Mouse (Mus musculus): ENCODE data around the gene Tsc2. TPM values are rescaled to one million over a fixed set of nuclear protein-coding genes. Genes with fewer than 3 reads are reported as not detected.

The Tsc2 gene
- polyA plus RNA-seq, 1 experiment from 2014 or later = 59.3 TPM

DNA sequence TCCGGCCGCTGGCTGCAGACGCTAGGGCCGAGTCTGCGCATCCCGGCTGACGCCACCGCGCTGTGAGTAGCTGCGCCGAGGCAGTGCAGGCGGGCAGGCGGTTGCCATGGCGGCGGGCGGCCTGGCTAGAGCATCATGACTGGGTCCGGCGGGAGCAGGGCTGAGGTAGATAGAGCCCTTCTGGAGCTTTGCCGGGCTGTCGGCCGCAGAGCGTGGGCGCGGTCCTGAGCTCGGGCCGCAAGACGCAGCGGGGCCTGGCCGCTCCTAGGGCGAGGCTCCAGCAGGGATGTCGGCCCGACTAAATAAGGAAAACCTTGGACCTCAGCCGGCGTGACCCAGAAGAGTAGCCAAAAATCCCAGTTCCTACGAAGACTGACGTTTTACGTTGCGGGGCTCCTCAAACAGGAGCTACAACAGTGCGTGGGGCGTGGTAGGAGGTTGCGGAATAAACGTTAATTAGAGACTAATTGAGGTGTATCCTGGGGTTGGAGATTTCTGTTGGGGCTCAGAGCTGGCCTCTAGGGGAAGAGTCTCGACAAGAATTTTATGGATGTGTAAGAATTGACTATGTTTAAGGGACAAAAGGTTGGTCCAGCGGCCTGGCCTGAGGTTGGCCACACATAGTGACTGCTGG, 81.9 kb downstream of the Tsc2 start:
- H3K4me2 ChIP-seq (ENCODE audit: low read length) = peak overlapping the region; percentile 79
- under 1% methylated on average over 44 of the region's 44 CpGs for WGBS
- H3K9me3 ChIP-seq (ENCODE audit: control insufficient read depth, low read length) = no peaks in the 10 kb centered on the region
- H3K9ac ChIP-seq (ENCODE audit: low read length) = peak overlapping the region; percentile 89
- 0 out of 2 replicates have a peak, but pooled peaks cover 5% of the 10 kb centered on the region for H3K36me3 ChIP-seq (ENCODE audit: control insufficient read depth, insufficient read depth, low read length)
- no peaks in the 10 kb centered on the region for H3K27me3 ChIP-seq (replicated peaks; ENCODE audit: control insufficient read depth, insufficient read depth, low read length)
- peak overlapping the region; percentile 96 for H3K27ac ChIP-seq (ENCODE audit: low read depth)
- DNase-seq (ENCODE audit: low spot score) (peak; percentile 89), ATAC-seq (replicated peaks; ENCODE audit: low FRiP score, low TSS enrichment, low read depth) (peak; percentile 69)
- peak overlapping the region; percentile 82 for H3K4me3 ChIP-seq (ENCODE audit: low read depth, low read length)
- H3K4me1 ChIP-seq (replicated peaks; ENCODE audit: control insufficient read depth, insufficient read depth, low read length) = peaks cover 27% of the 10 kb centered on the region; the same call in 1 of the 2 replicates

DNA sequence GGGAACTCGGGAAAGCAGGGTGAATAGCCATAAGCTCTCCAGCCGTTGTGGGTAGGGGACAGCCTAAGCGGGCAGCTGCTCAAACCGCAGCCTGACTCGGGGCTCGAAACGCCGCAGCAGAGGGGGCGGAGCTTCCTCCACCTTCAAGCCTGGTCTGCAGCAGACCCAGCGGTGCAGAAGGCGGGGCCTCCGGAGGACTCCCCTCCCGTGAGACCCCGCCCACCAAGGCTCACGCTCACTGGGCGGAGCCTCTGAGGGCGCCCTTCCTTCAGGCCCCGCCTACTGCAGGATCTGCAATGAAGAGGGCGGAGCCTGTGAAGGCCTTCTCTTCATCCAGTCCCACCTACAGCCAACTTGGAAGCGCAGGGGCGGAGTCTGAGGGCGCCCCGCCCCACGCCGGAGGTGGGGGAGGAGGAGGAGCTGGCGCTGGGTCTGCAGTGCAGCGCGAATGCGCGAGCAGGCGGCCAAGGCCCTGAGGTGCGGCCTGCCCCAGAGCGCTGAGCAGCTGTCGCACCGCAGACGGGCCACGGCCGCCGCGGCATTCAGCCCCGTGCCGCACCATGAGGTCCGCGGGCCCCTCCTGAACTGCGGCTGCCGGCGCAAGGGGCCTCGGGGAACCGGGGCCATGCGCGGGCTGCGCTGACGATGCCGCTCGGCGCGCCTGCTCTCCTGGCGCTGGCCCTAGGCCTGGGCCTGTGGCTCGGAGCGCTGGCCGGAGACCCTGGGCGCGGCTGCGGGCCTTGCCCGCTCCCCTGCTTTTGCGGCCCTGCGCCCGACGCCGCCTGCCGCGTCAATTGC, 82.6 kb downstream of the Tsc2 start, which contains the start of gene Pkd1:
Pkd1 (plus strand) TSS at position 217 of the 798 bp plus-strand sequence.
- under 1% methylated on average over 69 of the region's 72 CpGs for WGBS
- peak within 1 kb of the TSS; percentile 96 for H3K27ac ChIP-seq (ENCODE audit: low read depth)
- no peaks in the 10 kb centered on the region for H3K27me3 ChIP-seq (replicated peaks; ENCODE audit: control insufficient read depth, insufficient read depth, low read length)
- H3K4me2 ChIP-seq (ENCODE audit: low read length) = peak within 1 kb of the TSS; percentile 79
- no peaks in the 10 kb centered on the region for H3K9me3 ChIP-seq (ENCODE audit: control insufficient read depth, low read length)
- peak within 1 kb of the TSS; percentile 89 for H3K9ac ChIP-seq (ENCODE audit: low read length)
- H3K4me3 ChIP-seq (ENCODE audit: low read depth, low read length) = peak within 1 kb of the TSS; percentile 82
- H3K36me3 ChIP-seq (ENCODE audit: control insufficient read depth, insufficient read depth, low read length) = 0 out of 2 replicates have a peak, but pooled peaks cover 5% of the 10 kb centered on the region
- ATAC-seq (replicated peaks; ENCODE audit: low FRiP score, low TSS enrichment, low read depth) (peak; percentile 96), DNase-seq (ENCODE audit: low spot score) (peak; percentile 98)
- H3K4me1 ChIP-seq (replicated peaks; ENCODE audit: control insufficient read depth, insufficient read depth, low read length) = peaks cover 27% of the 10 kb centered on the region; the same call in 1 of the 2 replicates

DNA sequence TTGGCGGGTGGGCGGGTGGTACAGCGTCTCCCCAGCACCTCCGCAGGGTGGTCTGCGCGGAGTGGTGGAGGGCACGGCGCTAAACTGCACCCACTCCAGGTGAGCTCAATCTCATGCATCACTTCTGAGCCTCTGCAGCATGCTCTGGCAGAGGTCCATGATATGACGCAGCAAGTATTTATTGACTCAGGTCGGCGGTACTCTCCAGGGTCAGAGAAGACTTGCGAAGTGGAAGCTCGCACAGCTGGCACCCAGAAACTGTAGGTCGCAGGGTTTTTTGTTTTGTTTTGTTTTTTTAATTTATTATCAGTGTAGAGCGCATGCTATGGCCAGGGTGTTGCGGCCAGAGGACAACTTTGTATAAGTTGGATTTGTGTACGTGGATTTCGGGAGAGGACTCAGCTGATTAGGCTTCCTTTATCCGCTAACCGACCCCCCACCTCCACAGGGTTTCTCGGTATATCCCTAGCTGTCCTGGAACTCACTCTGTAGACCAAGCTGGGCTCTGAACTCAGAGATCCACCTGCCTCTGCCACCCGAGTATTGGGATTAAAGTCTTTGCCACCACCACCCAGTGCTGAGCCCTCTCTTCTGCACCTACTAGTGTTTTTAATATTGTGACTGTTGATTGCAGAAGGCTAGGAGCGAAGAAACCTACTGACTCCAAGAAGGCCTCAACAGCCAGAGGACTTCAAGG, 83.4 kb downstream of the Tsc2 start:
- peak; percentile 29 for ATAC-seq (replicated peaks; ENCODE audit: low FRiP score, low TSS enrichment, low read depth)
- peak overlapping the region; percentile 73 for H3K27ac ChIP-seq (ENCODE audit: low read depth)
- peak overlapping the region; percentile 82 for H3K4me3 ChIP-seq (ENCODE audit: low read depth, low read length)
- WGBS = 3% methylated on average over 23 of the region's 23 CpGs
- DNase-seq (ENCODE audit: low spot score) = peak; percentile 70
- H3K9me3 ChIP-seq (ENCODE audit: control insufficient read depth, low read length) = no peaks in the 10 kb centered on the region
- H3K4me2 ChIP-seq (ENCODE audit: low read length) = peak overlapping the region; percentile 79
- no peaks in the 10 kb centered on the region for H3K27me3 ChIP-seq (replicated peaks; ENCODE audit: control insufficient read depth, insufficient read depth, low read length)
- 0 out of 2 replicates have a peak, but pooled peaks cover 5% of the 10 kb centered on the region for H3K36me3 ChIP-seq (ENCODE audit: control insufficient read depth, insufficient read depth, low read length)
- H3K9ac ChIP-seq (ENCODE audit: low read length) = peak overlapping the region; percentile 35
- H3K4me1 ChIP-seq (replicated peaks; ENCODE audit: control insufficient read depth, insufficient read depth, low read length) = peaks cover 27% of the 10 kb centered on the region; the same call in 1 of the 2 replicates

DNA sequence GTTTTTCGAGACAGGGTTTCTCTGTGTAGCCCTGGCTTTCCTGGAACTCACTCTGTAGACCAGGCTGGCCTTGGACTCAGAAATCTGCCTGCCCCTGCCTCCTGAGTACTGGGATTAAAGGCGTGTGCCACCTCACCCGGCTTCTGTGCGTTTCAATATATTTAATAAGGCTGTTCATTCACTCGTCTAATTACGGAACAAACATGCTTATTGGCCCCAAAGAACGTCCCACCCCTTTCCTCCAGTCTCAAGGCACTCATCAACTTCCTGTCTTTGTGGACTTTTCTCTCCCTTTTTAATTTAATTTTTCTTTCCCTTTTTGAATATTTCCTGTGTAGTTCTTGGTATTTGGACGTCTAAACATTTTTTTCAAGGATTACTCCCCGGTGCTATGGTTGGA, 84.0 kb downstream of the Tsc2 start:
- H3K4me3 ChIP-seq (ENCODE audit: low read depth, low read length) = peak overlapping the region; percentile 82
- H3K4me1 ChIP-seq (replicated peaks; ENCODE audit: control insufficient read depth, insufficient read depth, low read length) = peaks cover 27% of the 10 kb centered on the region; the same call in 1 of the 2 replicates
- no peak overlapping the region for H3K27ac ChIP-seq (ENCODE audit: low read depth)
- DNase-seq (ENCODE audit: low spot score) (no peak), ATAC-seq (replicated peaks; ENCODE audit: low FRiP score, low TSS enrichment, low read depth) (no peak)
- H3K27me3 ChIP-seq (replicated peaks; ENCODE audit: control insufficient read depth, insufficient read depth, low read length) = no peaks in the 10 kb centered on the region
- H3K36me3 ChIP-seq (ENCODE audit: control insufficient read depth, insufficient read depth, low read length) = 0 out of 2 replicates have a peak, but pooled peaks cover 5% of the 10 kb centered on the region
- H3K9me3 ChIP-seq (ENCODE audit: control insufficient read depth, low read length) = no peaks in the 10 kb centered on the region
- H3K9ac ChIP-seq (ENCODE audit: low read length) = peak overlapping the region; percentile 35; the same call in 1 of the 2 replicates
- peak overlapping the region; percentile 79 for H3K4me2 ChIP-seq (ENCODE audit: low read length)
- WGBS = 40% methylated on average over 9 of the region's 9 CpGs

DNA sequence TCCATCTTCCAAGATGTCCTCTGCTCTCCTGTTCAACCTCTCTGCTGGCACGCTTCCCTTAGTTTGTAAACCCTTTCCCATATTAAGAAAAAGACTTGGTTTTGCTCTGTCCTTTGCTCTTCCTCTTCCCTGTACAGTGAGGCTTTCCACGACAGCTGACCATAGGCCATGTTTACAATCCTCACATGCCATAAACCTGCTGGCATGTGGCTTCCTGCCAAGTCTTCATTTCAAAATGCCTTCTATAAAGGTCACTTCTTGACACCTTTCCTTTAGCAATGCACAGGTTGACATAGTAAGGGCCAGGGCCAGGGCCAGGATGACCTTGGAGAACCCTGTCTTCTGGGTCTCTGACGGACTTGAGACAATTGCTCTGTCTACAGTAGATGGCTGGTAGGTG, 86.2 kb downstream of the Tsc2 start:
- H3K27me3 ChIP-seq (replicated peaks; ENCODE audit: control insufficient read depth, insufficient read depth, low read length) = no peaks in the 10 kb centered on the region
- no peak overlapping the region for H3K27ac ChIP-seq (ENCODE audit: low read depth)
- DNase-seq (ENCODE audit: low spot score) (no peak), ATAC-seq (replicated peaks; ENCODE audit: low FRiP score, low TSS enrichment, low read depth) (no peak)
- H3K36me3 ChIP-seq (ENCODE audit: control insufficient read depth, insufficient read depth, low read length) = no peaks in the 10 kb centered on the region
- no peaks in the 10 kb centered on the region for H3K9me3 ChIP-seq (ENCODE audit: control insufficient read depth, low read length)
- no peak overlapping the region for H3K4me3 ChIP-seq (ENCODE audit: low read depth, low read length)
- peaks cover 15% of the 10 kb centered on the region; the same call in 1 of the 2 replicates for H3K4me1 ChIP-seq (replicated peaks; ENCODE audit: control insufficient read depth, insufficient read depth, low read length)
- 59% methylated on average over 3 of the region's 3 CpGs for WGBS
- no peak overlapping the region for H3K4me2 ChIP-seq (ENCODE audit: low read length)
- no peak overlapping the region for H3K9ac ChIP-seq (ENCODE audit: low read length)

Small RNA genes within 50 kb of the gene (microRNA-seq; reads per million reads assigned to microRNA genes)
- gene Gm24589 = not detected

Other genes with a start within 250 kb of the Tsc2 start
- 267 and 292 TPM in 2 replicates for gene Rnps1, start 218.1 kb downstream of the Tsc2 start, polyA plus RNA-seq (2014; fragmentation: Nextera tagmentation; extraction: Ambion mirVana)
- gene Eci1, start 206.0 kb downstream of the Tsc2 start, polyA plus RNA-seq (2014; fragmentation: Nextera tagmentation; extraction: Ambion mirVana) = 104 and 106 TPM in 2 replicates
- gene Dnase1l2, start 189.5 kb downstream of the Tsc2 start, polyA plus RNA-seq (2014; fragmentation: Nextera tagmentation; extraction: Ambion mirVana) = 2.4 TPM in 2 replicates
- gene E4f1, start 162.3 kb downstream of the Tsc2 start, polyA plus RNA-seq (2014; fragmentation: Nextera tagmentation; extraction: Ambion mirVana) = 23.2 and 23.8 TPM in 2 replicates
- 73.1 and 81.0 TPM in 2 replicates for gene Pgp, start 162.2 kb downstream of the Tsc2 start, polyA plus RNA-seq (2014; fragmentation: Nextera tagmentation; extraction: Ambion mirVana)
- 0.50 and 0.53 TPM in 2 replicates for gene Bricd5, start 158.7 kb downstream of the Tsc2 start, polyA plus RNA-seq (2014; fragmentation: Nextera tagmentation; extraction: Ambion mirVana)
- 32.3 and 32.7 TPM in 2 replicates for gene Mlst8, start 153.6 kb downstream of the Tsc2 start, polyA plus RNA-seq (2014; fragmentation: Nextera tagmentation; extraction: Ambion mirVana)
- gene Caskin1, start 144.0 kb downstream of the Tsc2 start, polyA plus RNA-seq (2014; fragmentation: Nextera tagmentation; extraction: Ambion mirVana) = 2.1 and 2.8 TPM in 2 replicates
- 97.3 and 104 TPM in 2 replicates for gene Traf7, start 104.7 kb downstream of the Tsc2 start, polyA plus RNA-seq (2014; fragmentation: Nextera tagmentation; extraction: Ambion mirVana)
- gene Rab26, start 98.4 kb downstream of the Tsc2 start, polyA plus RNA-seq (2014; fragmentation: Nextera tagmentation; extraction: Ambion mirVana) = 2.6 and 5.7 TPM in 2 replicates
- gene Pkd1, start 82.8 kb downstream of the Tsc2 start, polyA plus RNA-seq (2014; fragmentation: Nextera tagmentation; extraction: Ambion mirVana) = 26.8 and 28.4 TPM in 2 replicates
- gene Nthl1, start 50 bp upstream of the Tsc2 start, polyA plus RNA-seq (2014; fragmentation: Nextera tagmentation; extraction: Ambion mirVana) = 18.6 and 22.9 TPM in 2 replicates
- gene Slc9a3r2, start 17.7 kb upstream of the Tsc2 start, polyA plus RNA-seq (2014; fragmentation: Nextera tagmentation; extraction: Ambion mirVana) = 51.7 and 58.2 TPM in 2 replicates
- not detected in 2 replicates for gene Npw, start 25.8 kb upstream of the Tsc2 start, polyA plus RNA-seq (2014; fragmentation: Nextera tagmentation; extraction: Ambion mirVana)
- 28.0 and 30.6 TPM in 2 replicates for gene Zfp598, start 37.1 kb upstream of the Tsc2 start, polyA plus RNA-seq (2014; fragmentation: Nextera tagmentation; extraction: Ambion mirVana)
- 7.5 and 7.7 TPM in 2 replicates for gene Syngr3, start 57.3 kb upstream of the Tsc2 start, polyA plus RNA-seq (2014; fragmentation: Nextera tagmentation; extraction: Ambion mirVana)
- gene Gfer, start 63.5 kb upstream of the Tsc2 start, polyA plus RNA-seq (2014; fragmentation: Nextera tagmentation; extraction: Ambion mirVana) = 48.1 and 48.5 TPM in 2 replicates
- gene Noxo1, start 63.6 kb upstream of the Tsc2 start, polyA plus RNA-seq (2014; fragmentation: Nextera tagmentation; extraction: Ambion mirVana) = 6.4 and 7.2 TPM in 2 replicates
- 86.2 and 90.1 TPM in 2 replicates for gene Tbl3, start 75.0 kb upstream of the Tsc2 start, polyA plus RNA-seq (2014; fragmentation: Nextera tagmentation; extraction: Ambion mirVana)
- gene Rnf151, start 85.4 kb upstream of the Tsc2 start, polyA plus RNA-seq (2014; fragmentation: Nextera tagmentation; extraction: Ambion mirVana) = 0.15 TPM in 2 replicates
- 1,745 and 1,859 TPM in 2 replicates for gene Rps2, start 85.5 kb upstream of the Tsc2 start, polyA plus RNA-seq (2014; fragmentation: Nextera tagmentation; extraction: Ambion mirVana)
- gene Ndufb10, start 91.8 kb upstream of the Tsc2 start, polyA plus RNA-seq (2014; fragmentation: Nextera tagmentation; extraction: Ambion mirVana) = 258 and 296 TPM in 2 replicates
- gene Rpl3l, start 95.2 kb upstream of the Tsc2 start, polyA plus RNA-seq (2014; fragmentation: Nextera tagmentation; extraction: Ambion mirVana) = not detected in 2 replicates
- gene Msrb1, start 104.0 kb upstream of the Tsc2 start, polyA plus RNA-seq (2014; fragmentation: Nextera tagmentation; extraction: Ambion mirVana) = 32.3 and 33.9 TPM in 2 replicates
- gene Hs3st6, start 120.4 kb upstream of the Tsc2 start, polyA plus RNA-seq (2014; fragmentation: Nextera tagmentation; extraction: Ambion mirVana) = 0.24 and 1.1 TPM in 2 replicates
- gene Meiob, start 171.7 kb upstream of the Tsc2 start, polyA plus RNA-seq (2014; fragmentation: Nextera tagmentation; extraction: Ambion mirVana) = not detected in 2 replicates
- 35.5 and 39.1 TPM in 2 replicates for gene Hagh, start 207.5 kb upstream of the Tsc2 start, polyA plus RNA-seq (2014; fragmentation: Nextera tagmentation; extraction: Ambion mirVana)
- gene Fahd1, start 217.7 kb upstream of the Tsc2 start, polyA plus RNA-seq (2014; fragmentation: Nextera tagmentation; extraction: Ambion mirVana) = 30.4 and 33.9 TPM in 2 replicates
- gene Igfals, start 233.4 kb upstream of the Tsc2 start, polyA plus RNA-seq (2014; fragmentation: Nextera tagmentation; extraction: Ambion mirVana) = 0.63 and 0.84 TPM in 2 replicates

Data from intestine, embryonic 14.5 days (tissue).